Mouse (Mus musculus) spleen, adult 18-20 months (tissue): Measurements from ENCODE around the gene Osbpl3.

ENCODE experiments used
- DNase-seq, 2 experiments: peaks; one replicate each; pipeline ENCODE4 v3.0.0; 2022; ENCODE audit warnings: mixed read lengths in 2 of 2

The Osbpl3 gene

GRCm38 (mm10) chr6:50328901-50329300 is 127.1 kb downstream of the Osbpl3 start:
- DNase-seq, result no peak

- DNase-seq, result no peak
These were observed 129.8 kb downstream of the Osbpl3 start for GRCm38 (mm10) chr6:50326192-50326591.

- no peak for DNase-seq
These were observed 130.5 kb downstream of the Osbpl3 start for GRCm38 (mm10) chr6:50325485-50325884.

GRCm38 (mm10) chr6:50322631-50323030 is 133.4 kb downstream of the Osbpl3 start:
- DNase-seq, result no peak

- no peak for DNase-seq
These were observed 134.3 kb downstream of the Osbpl3 start for GRCm38 (mm10) chr6:50321739-50322138.

GRCm38 (mm10) chr6:50318590-50319172 is 137.3 kb downstream of the Osbpl3 start:
- no peak for DNase-seq

GRCm38 (mm10) chr6:50318150-50318549 is 137.9 kb downstream of the Osbpl3 start:
- DNase-seq, result no peak

- DNase-seq, result no peak
These were observed 139.1 kb downstream of the Osbpl3 start for GRCm38 (mm10) chr6:50316795-50317505.

GRCm38 (mm10) chr6:50314406-50315071 is 141.5 kb downstream of the Osbpl3 start:
- DNase-seq, result no peak

- peak; percentile 55 to 73 for DNase-seq
These were observed 143.4 kb downstream of the Osbpl3 start for GRCm38 (mm10) chr6:50312647-50313046.

- DNase-seq, result no peak
These were observed 147.0 kb downstream of the Osbpl3 start for GRCm38 (mm10) chr6:50309019-50309418.

- no peak for DNase-seq
These were observed 149.4 kb downstream of the Osbpl3 start for GRCm38 (mm10) chr6:50306625-50307024.

GRCm38 (mm10) chr6:50304949-50305491 is 151.0 kb downstream of the Osbpl3 start:
- DNase-seq, result peak; percentile 56 to 72

GRCm38 (mm10) chr6:50301121-50301520 is 154.9 kb downstream of the Osbpl3 start:
- DNase-seq, result no peak

GRCm38 (mm10) chr6:50300622-50301021 is 155.4 kb downstream of the Osbpl3 start:
- DNase-seq, result no peak

GRCm38 (mm10) chr6:50299071-50299470 is 156.9 kb downstream of the Osbpl3 start:
- no peak for DNase-seq

GRCm38 (mm10) chr6:50297671-50298070 is 158.3 kb downstream of the Osbpl3 start:
- DNase-seq, result no peak

GRCm38 (mm10) chr6:50295136-50295535 is 160.9 kb downstream of the Osbpl3 start:
- no peak for DNase-seq

- DNase-seq, result peak in 1 of 2 experiments; percentile 69
These were observed 161.9 kb downstream of the Osbpl3 start for GRCm38 (mm10) chr6:50294128-50294527.

- DNase-seq, result no peak
These were observed 164.4 kb downstream of the Osbpl3 start for GRCm38 (mm10) chr6:50291650-50292049.

- no peak for DNase-seq
These were observed 169.1 kb downstream of the Osbpl3 start for GRCm38 (mm10) chr6:50286881-50287280.

- no peak for DNase-seq
These were observed 176.4 kb downstream of the Osbpl3 start for GRCm38 (mm10) chr6:50279642-50280041.

- no peak for DNase-seq
These were observed 182.1 kb downstream of the Osbpl3 start for GRCm38 (mm10) chr6:50273947-50274346.

- no peak for DNase-seq
These were observed 182.6 kb downstream of the Osbpl3 start for GRCm38 (mm10) chr6:50273416-50273815.
